Mouse (Mus musculus) fat pad, adult 2 months (tissue): ENCODE measurements around the gene Gcc2.
"Not testable (repeated sequence)": the region's sequence is repeated elsewhere in the genome, so short reads cannot be mapped to it uniquely, and the experiment has no call there.

Experiments used
- DNase-seq: peaks from one replicate; pipeline ENCODE4 v3.0.0-alpha.2; 2011; ENCODE audit warnings: low read depth, low spot score; ENCODE audit errors: extremely low read depth

Gene Gcc2

GRCm38 (mm10) chr10:58323028-58323991 lies 68.0 kb downstream of the Gcc2 start, which contains the start of gene Lims1:
Gene Lims1, plus strand, starts transcription at chr10:58323466.
- peak; percentile 62 for DNase-seq

- no peak for DNase-seq
These were observed 71.0 kb downstream of the Gcc2 start for GRCm38 (mm10) chr10:58326271-58326670.

- not testable (repeated sequence) for DNase-seq
These were observed 72.5 kb downstream of the Gcc2 start for GRCm38 (mm10) chr10:58327836-58328235.

- DNase-seq = no peak
These were observed 73.3 kb downstream of the Gcc2 start for GRCm38 (mm10) chr10:58328517-58329108.

GRCm38 (mm10) chr10:58330635-58331034 lies 75.3 kb downstream of the Gcc2 start:
- DNase-seq = no peak

- no peak for DNase-seq
These were observed 76.4 kb downstream of the Gcc2 start for GRCm38 (mm10) chr10:58331741-58332140.

- DNase-seq = no peak
These were observed 78.1 kb downstream of the Gcc2 start for GRCm38 (mm10) chr10:58333414-58333813.

- DNase-seq = no peak
These were observed 80.9 kb downstream of the Gcc2 start for GRCm38 (mm10) chr10:58336156-58336555.

GRCm38 (mm10) chr10:58337091-58337490 lies 81.8 kb downstream of the Gcc2 start:
- DNase-seq = not testable (repeated sequence)

GRCm38 (mm10) chr10:58338590-58338989 lies 83.3 kb downstream of the Gcc2 start:
- no peak for DNase-seq

GRCm38 (mm10) chr10:58341685-58342084 lies 86.4 kb downstream of the Gcc2 start:
- DNase-seq = no peak

- DNase-seq = no peak
These were observed 86.9 kb downstream of the Gcc2 start for GRCm38 (mm10) chr10:58342199-58342598.

GRCm38 (mm10) chr10:58343552-58343951 lies 88.3 kb downstream of the Gcc2 start:
- no peak for DNase-seq

GRCm38 (mm10) chr10:58350600-58350999 lies 95.3 kb downstream of the Gcc2 start:
- DNase-seq = no peak

- DNase-seq = no peak
These were observed 96.4 kb downstream of the Gcc2 start for GRCm38 (mm10) chr10:58351670-58352069.

- no peak for DNase-seq
These were observed 97.1 kb downstream of the Gcc2 start for GRCm38 (mm10) chr10:58352364-58352763.

GRCm38 (mm10) chr10:58354561-58354960 lies 99.3 kb downstream of the Gcc2 start:
- DNase-seq = no peak
